In the genomic region with DNA sequence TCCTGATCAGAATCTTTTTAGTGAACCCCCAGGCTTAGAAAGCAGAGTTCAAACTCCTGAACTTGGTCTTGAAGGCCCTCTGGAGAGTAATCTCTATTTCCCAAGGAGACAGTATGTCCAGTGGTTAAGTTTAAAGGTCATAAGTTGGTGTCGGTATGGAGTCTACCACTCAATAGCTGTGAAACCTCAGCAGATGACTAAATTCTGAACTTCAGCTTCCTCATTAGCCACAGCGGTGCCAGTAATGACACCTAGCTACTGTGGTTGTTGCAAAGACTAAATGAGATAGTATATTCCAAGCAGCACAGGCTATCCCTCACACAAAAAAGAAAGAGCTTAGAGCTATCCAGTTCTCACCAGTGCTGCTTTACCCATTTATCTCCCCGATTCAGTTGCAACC, we compare ENCODE assay signal across 24 mouse cellular contexts. TPM values are rescaled to one million over a fixed set of nuclear protein-coding genes. Genes with fewer than 3 reads are reported as not detected.
"Had no signal": no experiment of that assay in that cellular context is flagged by ENCODE, and none has a peak within 500 bp of the region (broad histone marks: within the 10 kb centered on the region; RNA-seq: fewer than 3 reads in every experiment).

No protein-coding gene starts in this region.

- H3K4me3 ChIP-seq: liver, embryonic 13.5 days; liver, embryonic 15.5 days; lung, embryonic 15.5 days; midbrain, embryonic 10.5 days; midbrain, embryonic 13.5 days; neural tube, embryonic 12.5 days had no signal

- H3K36me3 ChIP-seq: liver, embryonic 13.5 days; liver, embryonic 15.5 days; lung, embryonic 15.5 days; midbrain, embryonic 10.5 days; midbrain, embryonic 13.5 days; neural tube, embryonic 12.5 days had no signal

- H3K27me3 ChIP-seq: liver, embryonic 13.5 days; liver, embryonic 15.5 days; lung, embryonic 15.5 days; midbrain, embryonic 13.5 days; neural tube, embryonic 12.5 days had no signal

- H3K4me1 ChIP-seq: liver, embryonic 13.5 days; liver, embryonic 15.5 days; lung, embryonic 15.5 days; midbrain, embryonic 10.5 days; midbrain, embryonic 13.5 days; neural tube, embryonic 12.5 days had no signal

- H3K9me3 ChIP-seq: liver, embryonic 13.5 days; liver, embryonic 15.5 days; lung, embryonic 15.5 days; midbrain, embryonic 10.5 days; midbrain, embryonic 13.5 days; neural tube, embryonic 12.5 days had no signal

- DNase-seq: liver, embryonic 13.5 days; liver, postnatal 0 days; lung, adult 2 months; lung, postnatal 14 days; lung, postnatal 36 days; retina, postnatal 1 day; right cerebral cortex, adult 18-20 months; right cerebral cortex, postnatal 25 days; right cerebral cortex, postnatal 4 days; spleen, adult 18-20 months; thymus, adult 18-20 months; thymus, postnatal 14 days; thymus, postnatal 36 days had no signal

- H3K9ac ChIP-seq: liver, embryonic 13.5 days; liver, embryonic 15.5 days; liver, postnatal 0 days; lung, embryonic 15.5 days; midbrain, embryonic 13.5 days; neural tube, embryonic 12.5 days had no signal

- ATAC-seq: liver, postnatal 0 days; lung, postnatal 0 days; midbrain, embryonic 13.5 days; midbrain, embryonic 16.5 days had no signal

- H3K4me2 ChIP-seq: liver, embryonic 13.5 days; liver, embryonic 15.5 days; lung, embryonic 15.5 days; midbrain, embryonic 13.5 days; neural tube, embryonic 12.5 days had no signal

- H3K27ac ChIP-seq: liver, embryonic 13.5 days; liver, embryonic 15.5 days; lung, embryonic 15.5 days; macrophage; midbrain, embryonic 10.5 days; midbrain, embryonic 13.5 days; neural tube, embryonic 12.5 days had no signal

RNA-seq across cellular contexts. Expression of a gene that starts 36.2 kb away (rescaled TPM):
- total RNA-seq: megakaryocyte progenitor cell, adult 5-6 weeks; megakaryocyte-erythroid progenitor cell, adult 5-6 weeks; neutrophil, adult 5-6 weeks had no signal
- polyA plus RNA-seq: liver, postnatal 0 days; macrophage had no signal
